Mouse (Mus musculus): ENCODE results near the gene Mfsd6. TPM values are rescaled to one million over a fixed set of nuclear protein-coding genes. Genes with fewer than 3 reads are reported as not detected.

Mfsd6 gene
- total RNA-seq, 1 experiment from 2014 or later = 70.3 TPM

GRCm38 (mm10) chr1:52653366-52653765 lies 73.9 kb downstream of the Mfsd6 start:
- ATAC-seq (ENCODE audit: extremely low read depth, insufficient number of reproducible peaks, low FRiP score, poor library complexity, severe bottlenecking) = peak; percentile 72

- ATAC-seq (ENCODE audit: extremely low read depth, insufficient number of reproducible peaks, low FRiP score, poor library complexity, severe bottlenecking) = 0 out of 2 replicates have a peak, but pooled peaks have one; percentile 20
Observed at GRCm38 (mm10) chr1:52652601-52653253, 74.5 kb downstream of the Mfsd6 start.

GRCm38 (mm10) chr1:52650066-52650465 lies 77.2 kb downstream of the Mfsd6 start:
- ATAC-seq (ENCODE audit: extremely low read depth, insufficient number of reproducible peaks, low FRiP score, poor library complexity, severe bottlenecking) = no peak

GRCm38 (mm10) chr1:52648153-52649027 lies 78.9 kb downstream of the Mfsd6 start:
- ATAC-seq (ENCODE audit: extremely low read depth, insufficient number of reproducible peaks, low FRiP score, poor library complexity, severe bottlenecking) = peak; percentile 85

- no peak for ATAC-seq (ENCODE audit: extremely low read depth, insufficient number of reproducible peaks, low FRiP score, poor library complexity, severe bottlenecking)
Observed at GRCm38 (mm10) chr1:52640736-52641135, 86.5 kb downstream of the Mfsd6 start.

GRCm38 (mm10) chr1:52640266-52640665 lies 87.0 kb downstream of the Mfsd6 start:
- ATAC-seq (ENCODE audit: extremely low read depth, insufficient number of reproducible peaks, low FRiP score, poor library complexity, severe bottlenecking) = no peak

GRCm38 (mm10) chr1:52639090-52639489 lies 88.2 kb downstream of the Mfsd6 start:
- ATAC-seq (ENCODE audit: extremely low read depth, insufficient number of reproducible peaks, low FRiP score, poor library complexity, severe bottlenecking) = peak; percentile 23; the same call in 1 of the 2 replicates

GRCm38 (mm10) chr1:52638101-52638500 lies 89.2 kb downstream of the Mfsd6 start:
- ATAC-seq (ENCODE audit: extremely low read depth, insufficient number of reproducible peaks, low FRiP score, poor library complexity, severe bottlenecking) = no peak

GRCm38 (mm10) chr1:52635932-52636331 lies 91.3 kb downstream of the Mfsd6 start:
- ATAC-seq (ENCODE audit: extremely low read depth, insufficient number of reproducible peaks, low FRiP score, poor library complexity, severe bottlenecking) = no peak

- ATAC-seq (ENCODE audit: extremely low read depth, insufficient number of reproducible peaks, low FRiP score, poor library complexity, severe bottlenecking) = no peak
Observed at GRCm38 (mm10) chr1:52634251-52634650, 93.0 kb downstream of the Mfsd6 start.

GRCm38 (mm10) chr1:52631570-52631969 lies 95.7 kb downstream of the Mfsd6 start:
- ATAC-seq (ENCODE audit: extremely low read depth, insufficient number of reproducible peaks, low FRiP score, poor library complexity, severe bottlenecking) = no peak

- peak; percentile 87 for ATAC-seq (ENCODE audit: extremely low read depth, insufficient number of reproducible peaks, low FRiP score, poor library complexity, severe bottlenecking)
Observed at GRCm38 (mm10) chr1:52630937-52631299, 96.3 kb downstream of the Mfsd6 start.

GRCm38 (mm10) chr1:52630248-52630936 lies 96.9 kb downstream of the Mfsd6 start, which contains the start of gene Nemp2:
TSS of gene Nemp2 (plus strand) at chr1:52630703.
- ATAC-seq (ENCODE audit: extremely low read depth, insufficient number of reproducible peaks, low FRiP score, poor library complexity, severe bottlenecking) = peak; percentile 88

GRCm38 (mm10) chr1:52620442-52620841 lies 106.8 kb downstream of the Mfsd6 start:
- ATAC-seq (ENCODE audit: extremely low read depth, insufficient number of reproducible peaks, low FRiP score, poor library complexity, severe bottlenecking) = no peak

- ATAC-seq (ENCODE audit: extremely low read depth, insufficient number of reproducible peaks, low FRiP score, poor library complexity, severe bottlenecking) = no peak
Observed at GRCm38 (mm10) chr1:52618217-52618616, 109.0 kb downstream of the Mfsd6 start.

- ATAC-seq (ENCODE audit: extremely low read depth, insufficient number of reproducible peaks, low FRiP score, poor library complexity, severe bottlenecking) = no peak
Observed at GRCm38 (mm10) chr1:52608486-52608885, 118.8 kb downstream of the Mfsd6 start.

GRCm38 (mm10) chr1:52607700-52608099 lies 119.6 kb downstream of the Mfsd6 start:
- no peak for ATAC-seq (ENCODE audit: extremely low read depth, insufficient number of reproducible peaks, low FRiP score, poor library complexity, severe bottlenecking)

All from neutrophil, adult 5-6 weeks (primary cell).